Mouse (Mus musculus) myocyte (in vitro differentiated cells): ENCODE measurements at regions not wholly inside any gene's neighbourhood (a gene's known extent, or its start where the extent isn't known, plus 50 kb on each side); places are given as distances from the start of the nearest gene placed in this dataset.

ENCODE experiments used
- MYOG ChIP-seq, 3 experiments: IDR thresholded peaks; one replicate each; pipeline ENCODE4 v1.6.1; 2011; ENCODE audit warnings: control low read depth in 2 of 3, low read depth in 2 of 3, mild to moderate bottlenecking in 2 of 3; ENCODE audit not compliant: insufficient read length in 2 of 3, control insufficient read depth in 1 of 3, insufficient read depth in 1 of 3
- POLR2A ChIP-seq: IDR thresholded peaks from one replicate; pipeline ENCODE4 v1.6.1; 2011; ENCODE audit warnings: low read depth, mild to moderate bottlenecking, control low read depth, moderate library complexity; ENCODE audit not compliant: insufficient read length
- POLR2AphosphoS2 ChIP-seq: IDR thresholded peaks from one replicate; pipeline ENCODE4 v1.6.1; 2011; ENCODE audit warnings: low read depth, control low read depth; ENCODE audit not compliant: insufficient read length
- SRF ChIP-seq: IDR thresholded peaks from one replicate; pipeline ENCODE4 v1.6.1; 2011; ENCODE audit warnings: low read depth; ENCODE audit not compliant: control insufficient read depth, insufficient read length
- TCF12 ChIP-seq: IDR thresholded peaks from one replicate; pipeline ENCODE4 v1.6.1; 2011; ENCODE audit warnings: mild to moderate bottlenecking, control low read depth; ENCODE audit not compliant: poor library complexity, insufficient read depth, severe bottlenecking
- TCF3 ChIP-seq: IDR thresholded peaks from one replicate; pipeline ENCODE4 v1.6.1; 2011; ENCODE audit warnings: low read depth, control low read depth; ENCODE audit not compliant: insufficient read length
- USF1 ChIP-seq: IDR thresholded peaks from one replicate; pipeline ENCODE4 v1.6.1; 2011; ENCODE audit warnings: low read depth, mild to moderate bottlenecking, control low read depth, moderate library complexity

DNA sequence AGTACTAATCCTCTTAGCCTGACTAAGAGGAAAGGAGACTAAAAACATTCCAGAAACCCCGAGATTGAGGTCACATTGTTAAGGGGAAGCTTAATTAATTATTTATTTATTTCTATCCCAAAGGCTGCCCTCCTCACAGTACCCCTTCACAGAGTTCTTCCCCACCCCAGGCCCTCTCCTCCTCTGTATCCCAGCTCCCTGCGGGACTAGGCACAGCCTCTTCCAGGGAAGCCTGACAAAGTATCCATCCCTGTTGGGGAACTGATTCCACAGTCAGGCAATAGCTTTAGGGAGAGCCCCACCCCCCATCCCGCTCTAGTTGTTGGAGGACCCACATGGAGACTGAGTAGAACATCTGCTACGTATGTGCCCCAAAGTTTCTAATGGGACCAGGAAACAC lies 254.6 kb downstream of the Atp23 start:
- no peak for TF ChIP-seq TCF3
- TF ChIP-seq POLR2A, result no peak
- no peak for TF ChIP-seq MYOG (IDR thresholded peaks at IDR 0.05; ENCODE audit: control insufficient read depth in 1 of 3, insufficient read depth in 1 of 3, insufficient read length in 2 of 3, low read depth in 2 of 3)
- TF ChIP-seq TCF12, result no peak
- no peak for TF ChIP-seq SRF
- TF ChIP-seq POLR2AphosphoS2, result no peak
- no peak for TF ChIP-seq USF1
